Mouse (Mus musculus): ENCODE results near the gene Utp14a. TPM values are rescaled to one million over a fixed set of nuclear protein-coding genes. Genes with fewer than 3 reads are reported as not detected.

Gene Utp14a
- polyA plus RNA-seq, 1 experiment from 2014 or later: 23.7 TPM

- H3K9me3 ChIP-seq (ENCODE audit: low read depth, low read length): no peaks in the 10 kb centered on the region
- WGBS: 81% methylated on average over 5 of the region's 5 CpGs
- H3K27ac ChIP-seq (ENCODE audit: low read depth): no peak overlapping the region
- H3K4me3 ChIP-seq (ENCODE audit: low read depth, low read length): no peak overlapping the region
- TF ChIP-seq CTCF (IDR thresholded peaks at IDR 0.05; ENCODE audit: low read depth): no peak
- no peak overlapping the region for H3K4me2 ChIP-seq
- no peak overlapping the region for H3K9ac ChIP-seq
- H3K4me1 ChIP-seq (ENCODE audit: insufficient read depth): no peaks in the 10 kb centered on the region
- DNase-seq: no peak
- no peaks in the 10 kb centered on the region; the same call in 1 of the 2 replicates for H3K27me3 ChIP-seq (ENCODE audit: insufficient read depth, low read length)
- no peaks in the 10 kb centered on the region for H3K36me3 ChIP-seq (ENCODE audit: insufficient read depth)
- ATAC-seq (ENCODE audit: insufficient read depth): no peak
Observed at GRCm38 (mm10) chrX:48311727-48312126, 55.1 kb downstream of the Utp14a start.

- ATAC-seq (ENCODE audit: insufficient read depth): peak; percentile 80
- 8% methylated on average over 30 of the region's 33 CpGs for WGBS
Observed at GRCm38 (mm10) chrX:48314530-48315079, 57.9 kb downstream of the Utp14a start.

DNA sequence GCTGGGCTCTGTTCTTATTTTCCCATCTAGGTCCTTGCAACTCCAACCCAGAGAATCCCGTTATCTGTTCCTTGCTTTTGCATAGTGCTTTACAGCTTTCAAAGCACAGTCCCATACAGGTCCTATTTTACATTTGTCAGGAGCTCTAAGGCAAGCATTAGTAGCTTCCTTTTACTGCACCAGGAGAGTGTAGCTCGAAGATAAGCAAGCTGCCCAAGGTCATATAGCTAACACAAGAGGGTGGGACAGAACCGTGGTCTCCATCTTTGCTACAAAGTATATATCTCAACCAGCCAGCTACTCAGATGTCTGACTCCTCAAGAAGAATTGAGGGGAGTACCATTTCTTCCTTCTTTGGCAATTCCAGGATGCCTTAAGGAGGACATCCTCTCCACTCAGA, 60.8 kb downstream of the Utp14a start:
- DNase-seq (no peak), ATAC-seq (ENCODE audit: insufficient read depth) (no peak)
- H3K9ac ChIP-seq: no peak overlapping the region
- H3K4me3 ChIP-seq (ENCODE audit: low read depth, low read length): no peak overlapping the region
- no peak overlapping the region for H3K27ac ChIP-seq (ENCODE audit: low read depth)
- H3K4me2 ChIP-seq: no peak overlapping the region
- TF ChIP-seq CTCF (IDR thresholded peaks at IDR 0.05; ENCODE audit: low read depth): no peak
- no peaks in the 10 kb centered on the region; the same call in 1 of the 2 replicates for H3K27me3 ChIP-seq (ENCODE audit: insufficient read depth, low read length)
- no peaks in the 10 kb centered on the region for H3K36me3 ChIP-seq (ENCODE audit: insufficient read depth)
- H3K9me3 ChIP-seq (ENCODE audit: low read depth, low read length): no peaks in the 10 kb centered on the region
- 56% methylated on average over 3 of the region's 3 CpGs for WGBS
- H3K4me1 ChIP-seq (ENCODE audit: insufficient read depth): no peaks in the 10 kb centered on the region

More at GRCm38 (mm10) chrX:48314530-48315079, 57.9 kb downstream of the Utp14a start:
- DNase-seq: peak; percentile 79
- Histone ChIP-seq H3K9ac (peak overlapping the region; percentile 40), H3K36me3 (ENCODE audit: insufficient read depth) (no peaks in the 10 kb centered on the region), H3K9me3 (ENCODE audit: low read depth, low read length) (no peaks in the 10 kb centered on the region), H3K4me2 (peak overlapping the region; percentile 61), H3K27ac (ENCODE audit: low read depth) (no peak overlapping the region), H3K4me3 (ENCODE audit: low read depth, low read length) (peak overlapping the region; percentile 36), H3K27me3 (ENCODE audit: insufficient read depth, low read length) (no peaks in the 10 kb centered on the region; the same call in 1 of the 2 replicates), H3K4me1 (ENCODE audit: insufficient read depth) (no peaks in the 10 kb centered on the region)
- no peak for TF ChIP-seq CTCF (IDR thresholded peaks at IDR 0.05; ENCODE audit: low read depth)

- H3K27ac ChIP-seq (ENCODE audit: low read depth): no peak overlapping the region
- H3K9ac ChIP-seq: no peak overlapping the region
- no peak for TF ChIP-seq CTCF (IDR thresholded peaks at IDR 0.05; ENCODE audit: low read depth)
- no peaks in the 10 kb centered on the region; the same call in 1 of the 2 replicates for H3K27me3 ChIP-seq (ENCODE audit: insufficient read depth, low read length)
- no peaks in the 10 kb centered on the region for H3K36me3 ChIP-seq (ENCODE audit: insufficient read depth)
- ATAC-seq (ENCODE audit: insufficient read depth) (no peak), DNase-seq (peak; percentile 8)
- H3K4me3 ChIP-seq (ENCODE audit: low read depth, low read length): no peak overlapping the region
- no peaks in the 10 kb centered on the region for H3K4me1 ChIP-seq (ENCODE audit: insufficient read depth)
- 17% methylated on average over 9 of the region's 9 CpGs for WGBS
- H3K4me2 ChIP-seq: no peak overlapping the region
- no peaks in the 10 kb centered on the region for H3K9me3 ChIP-seq (ENCODE audit: low read depth, low read length)
Observed at GRCm38 (mm10) chrX:48318194-48318593, 61.5 kb downstream of the Utp14a start.

Other genes starting within 250 kb of the Utp14a start
- gene Apln, start 222.0 kb upstream of the Utp14a start, polyA plus RNA-seq (2014; fragmentation: Nextera tagmentation; extraction: Ambion mirVana): 15.7 and 16.2 TPM in 2 replicates
- gene Xpnpep2, start 148.1 kb upstream of the Utp14a start, polyA plus RNA-seq (2014; fragmentation: Nextera tagmentation; extraction: Ambion mirVana): 1.3 and 1.5 TPM in 2 replicates
- 2.1 and 2.6 TPM in 2 replicates for gene Sash3, start 110.4 kb upstream of the Utp14a start, polyA plus RNA-seq (2014; fragmentation: Nextera tagmentation; extraction: Ambion mirVana)
- gene Zdhhc9, start 48.0 kb upstream of the Utp14a start, polyA plus RNA-seq (2014; fragmentation: Nextera tagmentation; extraction: Ambion mirVana): 5.1 and 5.7 TPM in 2 replicates
- gene Bcorl1, start 84.5 kb downstream of the Utp14a start, polyA plus RNA-seq (2014; fragmentation: Nextera tagmentation; extraction: Ambion mirVana): 6.2 and 7.3 TPM in 2 replicates
- gene Elf4, start 206.3 kb downstream of the Utp14a start, polyA plus RNA-seq (2014; fragmentation: Nextera tagmentation; extraction: Ambion mirVana): 9.6 and 10.5 TPM in 2 replicates

All from lung, embryonic 14.5 days (tissue).